Mouse (Mus musculus) liver, postnatal 0 days (tissue): Measurements from ENCODE around the gene Mrm3. TPM values are rescaled to one million over a fixed set of nuclear protein-coding genes. Genes with fewer than 3 reads are reported as not detected.
A peak's percentile ranks its signal among the peaks of the same experiment; 100 is the strongest.

Source experiments
- ATAC-seq: fragments of 200-750 bp; cut with Nextera tagmentation; 2 replicates; pipeline ENCODE4 v1.8.0; 2017; ENCODE audit warnings: mild to moderate bottlenecking, moderate library complexity
- DNase-seq: peaks from one replicate; pipeline ENCODE4 v3.0.0-alpha.2; 2016
- H3K27ac ChIP-seq: fragments of 300-500 bp; sonication (generic); 2 replicates; pipeline ENCODE4 v1.5.1; 2014; ENCODE audit warnings: antibody characterized with exemption, moderate library complexity, mild to moderate bottlenecking, low read depth
- H3K27me3 ChIP-seq: fragments of 300-500 bp; sonication (generic); 2 replicates; pipeline ENCODE4 v1.6.1; 2014; ENCODE audit warnings: low read length, control low read depth, mixed read lengths; ENCODE audit not compliant: insufficient read depth
- H3K36me3 ChIP-seq: fragments of 300-500 bp; sonication (generic); replicated peaks from 2 replicates; pipeline ENCODE4 v1.6.1; 2014; ENCODE audit warnings: mild to moderate bottlenecking, control low read depth, low read length, moderate library complexity, mixed read lengths; ENCODE audit not compliant: insufficient read depth
- H3K4me1 ChIP-seq: fragments of 300-500 bp; sonication (generic); 2 replicates; pipeline ENCODE4 v1.6.1; 2014; ENCODE audit warnings: antibody characterized with exemption, mild to moderate bottlenecking, control low read depth; ENCODE audit not compliant: insufficient read depth
- H3K4me2 ChIP-seq: fragments of 300-500 bp; sonication (generic); 2 replicates; pipeline ENCODE4 v1.6.1; 2014; ENCODE audit warnings: low read depth, mild to moderate bottlenecking, low read length, moderate library complexity, mixed read lengths
- H3K4me3 ChIP-seq: fragments of 300-500 bp; sonication (generic); 2 replicates; pipeline ENCODE4 v1.5.1; 2014; ENCODE audit warnings: low read depth, low read length
- H3K9ac ChIP-seq: fragments of 300-500 bp; sonication (generic); replicated peaks from 2 replicates; pipeline ENCODE4 v1.6.1; 2014; ENCODE audit warnings: mild to moderate bottlenecking, moderate library complexity
- H3K9me3 ChIP-seq: fragments of 300-500 bp; sonication (generic); 2 replicates; pipeline ENCODE4 v1.6.1; 2016; ENCODE audit warnings: mild to moderate bottlenecking, control low read depth, low read length, mixed read lengths
- CTCF ChIP-seq: sonication (generic); IDR thresholded peaks from 2 replicates; pipeline ENCODE4 v1.5.1; 2016; ENCODE audit warnings: antibody characterized with exemption, low read depth
- EP300 ChIP-seq: IDR thresholded peaks from 2 replicates; pipeline ENCODE4 v1.6.1; 2016; ENCODE audit warnings: antibody characterized with exemption, low read depth, mild to moderate bottlenecking
- WGBS: fragments of 180-500 bp; shearing (Covaris S2); extraction: QIAGEN DNeasy Blood & Tissue Kit; methylation state at CpG from one replicate; pipeline ENCODE4 v1.1.7; 2014; ENCODE audit not compliant: insufficient replicate concordance; 5-methylcytosine and 5-hydroxymethylcytosine counted together
- polyA plus RNA-seq: library from polyadenylated mRNA; unstranded; fragments of >200 nt; fragmentation: Nextera tagmentation; extraction: Ambion mirVana; gene quantifications from 2 replicates; pipeline ENCODE4 v1.2.1, GENCODE M21; 2015

The Mrm3 gene
- polyA plus RNA-seq = 13.9 and 14.8 TPM in 2 replicates

- H3K9ac ChIP-seq = peak within 1 kb of the TSS; percentile 84
- TF ChIP-seq EP300 (no peak), CTCF (no peak)
- under 1% methylated on average over 61 of the region's 61 CpGs for WGBS
- ATAC-seq (peak; percentile 96), DNase-seq (peak; percentile 94)
- no peaks in the 10 kb centered on the region for H3K27me3 ChIP-seq
- H3K9me3 ChIP-seq = no peaks in the 10 kb centered on the region
- peaks cover 10% of the 10 kb centered on the region for H3K4me1 ChIP-seq
- H3K4me2 ChIP-seq = peak within 1 kb of the TSS; percentile 90
- peaks cover 13% of the 10 kb centered on the region; the same call in 1 of the 2 replicates for H3K36me3 ChIP-seq
- peak within 1 kb of the TSS; percentile 75 for H3K4me3 ChIP-seq
- peak within 1 kb of the TSS; percentile 35; the same call in 1 of the 2 replicates for H3K27ac ChIP-seq
Measured at GRCm38 (mm10) chr11:76242901-76243810, at the start of gene Mrm3, which contains the start of gene Glod4. Gene Mrm3, plus strand, starts transcription at chr11:76243715. Gene Glod4, minus strand, starts transcription at chr11:76243725.

GRCm38 (mm10) chr11:76196275-76196976, 47.1 kb upstream of the Mrm3 start:
- Histone ChIP-seq H3K4me3 (no peak overlapping the region), H3K36me3 (no peaks in the 10 kb centered on the region), H3K9ac (no peak overlapping the region), H3K4me2 (no peak overlapping the region), H3K9me3 (no peaks in the 10 kb centered on the region), H3K27ac (no peak overlapping the region), H3K27me3 (peaks cover 3% of the 10 kb centered on the region; the same call in 1 of the 2 replicates), H3K4me1 (peaks cover under 1% of the 10 kb centered on the region; the same call in 1 of the 2 replicates)
- WGBS = 54% methylated on average over 8 of the region's 8 CpGs
- no peak for ATAC-seq
- no peak for DNase-seq
- TF ChIP-seq EP300 = no peak
- TF ChIP-seq CTCF = no peak

GRCm38 (mm10) chr11:76196977-76197469, 46.5 kb upstream of the Mrm3 start:
- no peak for ATAC-seq
- H3K27me3 ChIP-seq = peaks cover 7% of the 10 kb centered on the region; the same call in 1 of the 2 replicates
- no peak overlapping the region for H3K9ac ChIP-seq
- no peak for TF ChIP-seq EP300
- TF ChIP-seq CTCF = no peak
- 52% methylated on average over 8 of the region's 8 CpGs for WGBS
- no peaks in the 10 kb centered on the region for H3K36me3 ChIP-seq
- no peaks in the 10 kb centered on the region for H3K9me3 ChIP-seq
- no peak overlapping the region for H3K4me3 ChIP-seq
- peaks cover 4% of the 10 kb centered on the region for H3K4me1 ChIP-seq
- DNase-seq = no peak
- no peak overlapping the region for H3K27ac ChIP-seq
- no peak overlapping the region for H3K4me2 ChIP-seq

GRCm38 (mm10) chr11:76201761-76202674, 41.5 kb upstream of the Mrm3 start:
- H3K4me3 ChIP-seq = peak overlapping the region; percentile 77
- peaks cover 14% of the 10 kb centered on the region for H3K27me3 ChIP-seq
- H3K9me3 ChIP-seq = no peaks in the 10 kb centered on the region
- under 1% methylated on average over 58 of the region's 90 CpGs for WGBS
- no peaks in the 10 kb centered on the region for H3K36me3 ChIP-seq
- H3K4me1 ChIP-seq = peaks cover 11% of the 10 kb centered on the region
- peak overlapping the region; percentile 71 for H3K9ac ChIP-seq
- H3K4me2 ChIP-seq = peak overlapping the region; percentile 100
- TF ChIP-seq EP300 (no peak), CTCF (no peak)
- H3K27ac ChIP-seq = no peak overlapping the region
- ATAC-seq (peak; percentile 99), DNase-seq (peak; percentile 82)

GRCm38 (mm10) chr11:76206793-76207192, 36.7 kb upstream of the Mrm3 start:
- H3K27ac ChIP-seq = no peak overlapping the region
- no peak for ATAC-seq
- peaks cover 6% of the 10 kb centered on the region; the same call in 1 of the 2 replicates for H3K36me3 ChIP-seq
- peaks cover 7% of the 10 kb centered on the region for H3K27me3 ChIP-seq
- 84% methylated on average over 5 of the region's 5 CpGs for WGBS
- H3K4me2 ChIP-seq = no peak overlapping the region
- peaks cover 8% of the 10 kb centered on the region for H3K4me1 ChIP-seq
- DNase-seq = no peak
- no peak overlapping the region for H3K4me3 ChIP-seq
- TF ChIP-seq CTCF (no peak), EP300 (no peak)
- H3K9me3 ChIP-seq = no peaks in the 10 kb centered on the region
- no peak overlapping the region for H3K9ac ChIP-seq
